Mouse (Mus musculus) forebrain, embryonic 14.5 days (tissue): ENCODE measurements around the gene Wnt1. TPM values are rescaled to one million over a fixed set of nuclear protein-coding genes. Genes with fewer than 3 reads are reported as not detected.
"Not testable (repeated sequence)": the region's sequence is repeated elsewhere in the genome, so short reads cannot be mapped to it uniquely, and the experiment has no call there.

Source experiments
- ATAC-seq: fragments of 200-750 bp; cut with Nextera tagmentation; 2 replicates; pipeline ENCODE4 v1.8.0; 2017; ENCODE audit warnings: mild to moderate bottlenecking, moderate library complexity
- DNase-seq: peaks from one replicate; pipeline ENCODE4 v3.0.0-alpha.2; 2015; ENCODE audit warnings: low spot score
- H3K27ac ChIP-seq: fragments of 300-500 bp; sonication (generic); 2 replicates; pipeline ENCODE4 v1.5.1; 2014; ENCODE audit warnings: low read depth, mild to moderate bottlenecking, control low read depth, low read length, moderate library complexity
- H3K27me3 ChIP-seq: fragments of 300-500 bp; sonication (generic); replicated peaks from 2 replicates; pipeline ENCODE4 v1.6.1; 2014; ENCODE audit warnings: low read length, control low read depth, mixed read lengths; ENCODE audit not compliant: control insufficient read depth, insufficient read depth
- H3K36me3 ChIP-seq: fragments of 300-500 bp; sonication (generic); 2 replicates; pipeline ENCODE4 v1.6.1; 2014; ENCODE audit warnings: low read length, control low read depth; ENCODE audit not compliant: control insufficient read depth, insufficient read depth
- H3K4me1 ChIP-seq: fragments of 300-500 bp; sonication (generic); 2 replicates; pipeline ENCODE4 v1.6.1; 2014; ENCODE audit warnings: antibody characterized with exemption, low read length, control low read depth; ENCODE audit not compliant: control insufficient read depth, insufficient read depth
- H3K4me2 ChIP-seq: fragments of 300-500 bp; sonication (generic); 2 replicates; pipeline ENCODE4 v1.6.1; 2014; ENCODE audit warnings: mild to moderate bottlenecking, control low read depth, low read length
- H3K4me3 ChIP-seq: fragments of 300-500 bp; sonication (generic); 2 replicates; pipeline ENCODE4 v1.5.1; 2014; ENCODE audit warnings: low read depth, low read length, control low read depth
- H3K9ac ChIP-seq: fragments of 300-500 bp; sonication (generic); 2 replicates; pipeline ENCODE4 v1.6.1; 2014; ENCODE audit warnings: mild to moderate bottlenecking, low read length, control low read depth, moderate library complexity
- H3K9me3 ChIP-seq: fragments of 300-500 bp; sonication (generic); replicated peaks from 2 replicates; pipeline ENCODE4 v1.6.1; 2016; ENCODE audit warnings: low read length, control low read depth, mixed read lengths; ENCODE audit not compliant: control insufficient read depth
- WGBS: fragments of 180-500 bp; shearing (Covaris S2); extraction: QIAGEN DNeasy Blood & Tissue Kit; methylation state at CpG from one replicate; pipeline ENCODE4 v1.1.7; 2014; 5-methylcytosine and 5-hydroxymethylcytosine counted together
- polyA plus RNA-seq: library from polyadenylated mRNA; unstranded; fragments of >200 nt; fragmentation: Nextera tagmentation; extraction: Ambion mirVana; gene quantifications from 2 replicates; pipeline ENCODE4 v1.2.1, GENCODE M21; 2014

Gene Wnt1
- polyA plus RNA-seq, 1 experiment from 2014 or later, result not detected

DNA sequence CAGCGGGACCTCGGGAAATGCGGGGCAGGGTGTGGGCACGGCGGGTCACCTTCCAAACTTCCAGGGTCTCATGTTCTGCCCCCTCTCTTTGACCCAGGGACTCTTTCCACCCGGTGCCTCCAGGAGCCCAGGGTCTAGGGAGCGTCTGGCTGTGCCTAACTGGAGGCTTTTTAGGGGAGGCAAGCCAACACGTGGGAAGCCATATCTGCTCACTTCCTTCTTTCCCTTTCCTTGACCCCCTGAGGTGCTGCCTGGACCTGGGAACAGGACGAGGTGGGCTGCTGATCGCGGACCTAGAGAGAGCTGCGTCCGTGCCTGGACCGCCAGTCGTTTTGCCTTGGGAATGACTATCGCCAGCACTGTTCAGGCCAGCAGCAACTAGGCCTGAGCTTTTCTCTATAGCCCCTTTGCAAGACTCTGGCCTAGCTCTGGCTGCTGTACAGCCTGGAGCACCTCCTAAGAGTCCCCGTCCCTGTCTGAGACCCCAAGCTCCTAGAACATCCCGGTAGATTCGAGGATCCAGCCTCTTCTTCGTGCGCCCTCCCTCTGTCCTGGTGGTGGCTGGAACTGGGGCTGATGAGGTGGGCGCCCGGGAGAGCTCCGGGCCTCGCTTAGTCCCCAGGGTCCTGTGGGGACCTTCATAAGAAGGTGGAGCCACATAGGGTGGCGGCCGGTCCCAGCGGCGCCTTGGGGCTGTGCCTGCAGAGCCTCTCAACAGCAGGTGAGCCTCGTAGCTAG, 16.6 kb downstream of the Wnt1 start:
- 0 out of 2 replicates have a peak, but pooled peaks cover 3% of the 10 kb centered on the region for H3K36me3 ChIP-seq
- no peak overlapping the region for H3K9ac ChIP-seq
- H3K9me3 ChIP-seq, result no peaks in the 10 kb centered on the region
- WGBS, result 2% methylated on average over 30 of the region's 30 CpGs
- H3K4me1 ChIP-seq, result peaks cover 6% of the 10 kb centered on the region; the same call in 1 of the 2 replicates
- H3K4me2 ChIP-seq, result peak overlapping the region; percentile 76; the same call in 1 of the 2 replicates
- H3K4me3 ChIP-seq, result peak overlapping the region; percentile 37
- H3K27ac ChIP-seq, result no peak overlapping the region
- H3K27me3 ChIP-seq, result peaks cover 95% of the 10 kb centered on the region
- ATAC-seq (no peak), DNase-seq (no peak)

DNA sequence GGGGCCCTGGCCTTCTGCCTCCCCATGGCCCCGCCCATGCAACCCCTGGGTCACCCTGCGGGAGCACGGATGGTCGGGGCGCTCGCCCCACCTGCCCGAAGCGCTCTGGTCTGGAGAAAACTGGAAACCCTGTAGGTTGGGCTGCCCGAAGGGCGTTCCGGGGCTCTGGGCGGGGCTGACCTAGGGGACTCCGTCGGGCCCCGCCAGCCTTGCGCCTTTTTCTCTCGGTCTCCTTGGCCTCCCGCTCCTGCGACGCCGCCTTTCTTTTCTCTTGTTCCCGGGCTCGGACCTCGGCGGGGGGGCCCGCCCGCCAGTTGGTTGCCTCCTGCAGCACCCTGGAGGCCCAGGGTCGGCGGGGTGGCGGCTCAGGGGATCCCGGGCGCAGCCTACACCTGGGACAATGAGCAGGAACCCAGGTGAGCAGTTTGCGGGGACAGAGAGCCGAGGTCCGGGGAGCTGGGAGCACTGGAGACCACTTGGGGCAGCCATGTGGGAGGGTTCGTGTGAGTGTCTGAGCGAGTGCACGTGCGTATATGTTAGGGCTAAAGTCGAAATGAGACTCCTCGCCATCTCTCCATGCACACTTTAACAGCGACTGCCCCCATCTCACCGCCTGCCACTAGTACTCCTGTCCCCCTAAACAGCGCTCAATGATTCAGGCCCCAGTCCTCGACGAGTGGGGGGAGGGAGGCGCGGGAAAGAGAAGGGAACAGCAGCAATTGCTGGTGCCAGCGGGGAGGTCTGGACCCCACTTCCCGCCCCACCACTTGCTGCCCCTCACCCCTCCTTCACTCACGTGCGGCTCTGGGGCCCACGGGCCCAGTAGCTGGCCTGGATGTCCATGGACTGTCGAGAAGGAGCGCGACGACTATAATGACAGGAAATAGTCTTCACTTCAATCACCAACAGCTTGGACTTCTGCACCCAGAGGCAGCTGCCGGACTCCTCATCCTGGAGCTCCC, 17.4 kb downstream of the Wnt1 start:
- no peak for ATAC-seq
- no peak for DNase-seq
- WGBS, result under 1% methylated on average over 54 of the region's 58 CpGs
- Histone ChIP-seq H3K4me1 (peaks cover 6% of the 10 kb centered on the region; the same call in 1 of the 2 replicates), H3K27ac (no peak overlapping the region), H3K4me2 (peak overlapping the region; percentile 65), H3K4me3 (peak overlapping the region; percentile 36), H3K9ac (peak overlapping the region; percentile 55; the same call in 1 of the 2 replicates), H3K27me3 (peaks cover 86% of the 10 kb centered on the region), H3K9me3 (no peaks in the 10 kb centered on the region), H3K36me3 (0 out of 2 replicates have a peak, but pooled peaks cover 3% of the 10 kb centered on the region)

DNA sequence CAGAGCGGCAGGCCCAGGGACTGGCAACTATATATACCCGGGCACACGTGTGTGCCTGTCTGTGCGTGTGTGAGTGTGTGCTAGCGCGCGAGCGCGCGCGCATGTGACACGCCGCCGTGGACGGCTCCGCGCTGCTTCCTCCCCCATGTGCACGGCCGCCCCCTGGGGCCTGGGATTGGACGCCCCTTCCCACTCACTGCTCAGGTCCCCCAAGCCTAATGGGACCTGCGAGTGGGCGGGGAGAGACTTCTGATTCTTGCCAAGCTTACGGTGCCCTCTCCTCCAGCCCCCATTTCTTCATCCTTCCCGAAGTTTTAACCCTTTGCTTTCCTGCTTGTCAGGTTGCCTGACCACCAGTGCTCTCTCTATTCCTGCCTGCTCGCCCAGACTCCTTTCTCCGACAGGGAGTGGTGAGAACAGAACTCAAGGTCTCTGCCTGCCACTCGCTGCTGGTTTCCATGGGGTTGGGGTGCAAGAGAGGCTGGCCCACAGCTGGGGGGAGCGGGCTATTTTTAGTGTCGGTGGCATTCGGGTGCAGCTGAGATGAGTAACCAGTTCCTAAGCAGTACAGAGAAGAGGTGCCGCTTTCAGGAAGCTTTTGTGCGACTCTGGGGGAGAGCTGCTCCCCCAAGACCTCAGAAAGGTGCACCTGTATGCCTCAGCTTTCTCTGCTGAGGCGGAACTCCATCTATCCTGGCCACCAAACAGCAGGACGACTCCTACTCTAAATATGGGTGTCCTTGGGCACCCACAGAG, 18.4 kb downstream of the Wnt1 start:
- H3K27ac ChIP-seq, result no peak overlapping the region
- H3K9me3 ChIP-seq, result no peaks in the 10 kb centered on the region
- peak overlapping the region; percentile 55; the same call in 1 of the 2 replicates for H3K9ac ChIP-seq
- peak; percentile 33; the same call in 1 of the 2 replicates for ATAC-seq
- H3K27me3 ChIP-seq, result peaks cover 76% of the 10 kb centered on the region
- peak overlapping the region; percentile 36 for H3K4me3 ChIP-seq
- peak overlapping the region; percentile 65 for H3K4me2 ChIP-seq
- peaks cover 6% of the 10 kb centered on the region; the same call in 1 of the 2 replicates for H3K4me1 ChIP-seq
- under 1% methylated on average over 32 of the region's 34 CpGs for WGBS
- peaks cover 11% of the 10 kb centered on the region for H3K36me3 ChIP-seq
- DNase-seq, result peak; percentile 60

DNA sequence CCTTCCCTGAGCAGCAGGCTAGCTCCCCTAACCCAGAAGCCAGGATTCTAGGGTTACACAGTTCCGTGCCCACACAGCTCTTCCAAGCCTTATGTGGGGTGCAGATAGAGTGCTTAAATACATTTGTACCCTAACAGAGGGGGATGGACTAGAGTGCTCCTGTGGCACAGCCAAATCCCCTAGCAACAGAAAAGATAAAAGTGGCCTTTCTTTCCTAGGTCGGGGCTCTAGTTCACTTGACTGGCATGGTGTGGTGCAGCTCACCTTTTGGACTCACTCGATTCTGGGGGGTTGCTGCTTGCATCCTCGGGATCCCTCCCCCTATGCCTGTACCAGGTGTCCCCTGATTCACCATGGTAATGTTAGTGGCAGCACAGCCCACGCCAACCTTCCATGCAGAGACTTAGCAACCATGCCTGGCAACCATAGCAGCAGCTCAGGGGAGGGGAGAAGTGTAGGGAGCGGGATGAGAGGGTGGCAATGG, 19.0 kb downstream of the Wnt1 start:
- Histone ChIP-seq H3K4me3 (no peak overlapping the region), H3K27me3 (peaks cover 70% of the 10 kb centered on the region), H3K9ac (no peak overlapping the region), H3K4me1 (peaks cover 6% of the 10 kb centered on the region; the same call in 1 of the 2 replicates), H3K36me3 (peaks cover 17% of the 10 kb centered on the region), H3K27ac (no peak overlapping the region), H3K9me3 (no peaks in the 10 kb centered on the region), H3K4me2 (peak overlapping the region; percentile 65)
- DNase-seq, result no peak
- ATAC-seq, result no peak
- WGBS, result 7% methylated on average over 6 of the region's 6 CpGs

DNA sequence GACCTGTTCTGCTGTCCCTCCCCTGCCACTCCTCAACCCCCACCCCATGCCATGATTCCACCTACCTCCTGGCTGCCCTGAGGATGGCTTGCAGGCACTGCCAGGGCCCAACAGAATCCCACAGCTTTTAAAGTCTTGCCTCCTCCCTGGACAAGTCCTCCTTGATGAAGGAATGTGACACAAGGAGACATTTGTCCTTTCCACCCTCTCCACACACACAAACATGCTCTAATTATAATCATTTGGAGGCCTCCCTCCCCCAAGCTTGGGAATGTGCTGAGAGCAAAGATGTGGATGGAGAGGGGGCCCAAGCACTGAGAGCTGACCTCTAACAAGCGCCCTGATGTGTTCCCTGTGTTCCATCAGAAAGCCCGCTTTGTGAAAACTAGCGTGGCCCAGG, 19.7 kb downstream of the Wnt1 start, which contains the start of gene Ddn:
TSS of gene Ddn (minus strand) at position 101 of the 400 bp plus-strand sequence.
- Histone ChIP-seq H3K36me3 (peaks cover 23% of the 10 kb centered on the region), H3K4me2 (peak within 1 kb of the TSS; percentile 65), H3K27me3 (peaks cover 63% of the 10 kb centered on the region), H3K4me1 (peaks cover 6% of the 10 kb centered on the region; the same call in 1 of the 2 replicates), H3K9me3 (no peaks in the 10 kb centered on the region), H3K4me3 (peak within 1 kb of the TSS; percentile 36; the same call in 1 of the 2 replicates), H3K9ac (no peak within 1 kb of the TSS; the same call in 1 of the 2 replicates), H3K27ac (no peak within 1 kb of the TSS)
- 46% methylated on average over 3 of the region's 3 CpGs for WGBS
- DNase-seq (no peak), ATAC-seq (no peak)

DNA sequence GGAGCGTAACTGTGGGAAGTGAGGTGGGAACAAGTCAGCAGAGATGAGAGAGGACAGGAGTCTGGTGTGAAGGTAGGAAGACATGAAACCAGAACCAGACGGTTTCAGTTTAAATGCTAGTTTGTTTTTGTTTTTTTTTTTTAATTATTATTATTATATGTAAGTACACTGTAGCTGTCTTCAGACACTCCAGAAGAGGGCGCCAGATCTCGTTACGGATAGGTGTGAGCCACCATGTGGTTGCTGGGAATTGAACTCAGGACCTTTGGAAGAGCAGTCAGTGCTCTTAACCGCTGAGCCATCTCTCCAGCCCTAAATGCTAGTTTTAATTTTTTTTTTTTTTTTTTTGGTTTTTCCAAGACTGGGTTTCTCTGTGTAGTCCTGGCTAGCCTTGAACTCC, 20.6 kb downstream of the Wnt1 start:
- ATAC-seq, H3K4me3 ChIP-seq, H3K27ac ChIP-seq, H3K9ac ChIP-seq, DNase-seq, H3K9me3 ChIP-seq, H3K4me2 ChIP-seq, H3K4me1 ChIP-seq: not testable (repeated sequence)
- Histone ChIP-seq H3K27me3 (peaks cover 55% of the 10 kb centered on the region), H3K36me3 (peaks cover 31% of the 10 kb centered on the region)
- WGBS, result 74% methylated on average over 6 of the region's 6 CpGs

DNA sequence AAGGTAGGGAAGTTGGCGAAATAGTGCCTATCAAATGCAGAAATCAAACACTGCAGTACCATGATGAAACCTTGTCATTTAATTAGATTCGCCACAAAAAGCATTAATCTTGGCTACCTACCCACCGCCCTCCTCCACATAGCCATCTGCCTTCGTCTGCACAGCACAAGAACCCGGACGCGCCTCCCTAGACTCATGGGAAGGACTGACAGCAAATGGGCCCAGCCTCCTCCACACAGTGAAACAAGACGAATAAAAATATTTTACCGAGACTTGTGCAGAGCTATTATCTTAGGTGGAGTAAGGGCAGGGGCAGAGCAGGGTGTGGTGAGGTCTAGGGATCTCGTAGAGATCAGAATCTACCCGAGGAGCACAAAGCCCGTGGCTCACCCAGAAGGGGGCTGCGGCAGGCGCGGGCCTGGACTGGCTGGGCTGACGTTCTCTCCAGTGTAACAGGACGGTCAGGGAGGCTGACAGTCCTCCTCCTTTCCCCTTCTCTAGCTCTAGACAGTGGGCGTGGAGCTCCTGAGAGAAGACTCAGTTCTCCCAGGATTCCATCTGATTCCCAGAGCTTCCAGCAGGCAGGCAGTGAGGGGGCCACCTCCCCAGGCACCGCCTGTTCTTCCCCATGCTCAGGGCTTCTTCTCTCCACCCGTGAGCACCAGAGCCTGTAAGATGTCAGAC, 23.2 kb downstream of the Wnt1 start:
- WGBS, result 87% methylated on average over 20 of the region's 20 CpGs
- Histone ChIP-seq H3K4me2 (no peak overlapping the region), H3K4me1 (no peaks in the 10 kb centered on the region), H3K4me3 (no peak overlapping the region), H3K27me3 (peaks cover 28% of the 10 kb centered on the region), H3K27ac (no peak overlapping the region), H3K36me3 (peaks cover 37% of the 10 kb centered on the region), H3K9me3 (no peaks in the 10 kb centered on the region), H3K9ac (no peak overlapping the region)
- no peak for DNase-seq
- ATAC-seq, result no peak
